Mouse (Mus musculus): ENCODE measurements around the gene Tomm6. TPM values are rescaled to one million over a fixed set of nuclear protein-coding genes. Genes with fewer than 3 reads are reported as not detected.

Gene Tomm6
- total and polyA plus RNA-seq, 2 experiments from 2014 or later, result 158 to 343 TPM

DNA sequence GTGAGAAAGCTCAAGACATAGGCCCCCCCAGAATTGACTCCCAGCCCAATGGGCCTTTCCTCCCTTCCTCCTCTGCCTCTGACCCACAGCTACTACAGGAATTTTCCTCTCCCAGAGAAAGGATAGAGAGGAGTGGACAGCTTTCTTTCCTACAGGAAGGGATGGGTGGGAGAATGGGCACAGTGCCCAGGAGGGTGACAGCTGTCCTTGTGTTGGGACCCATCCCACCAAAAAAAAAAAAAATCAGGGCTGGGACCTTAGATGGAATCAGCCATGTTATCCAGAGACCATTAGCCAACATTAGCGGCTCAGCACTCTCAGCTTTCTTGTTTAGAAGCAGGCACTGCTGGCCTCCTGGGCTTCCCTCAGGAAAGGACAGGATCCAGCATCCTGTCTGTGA lies 18.0 kb upstream of the Tomm6 start:
- Histone ChIP-seq H3K4me1 (ENCODE audit: insufficient read depth, low read length) (no peaks in the 10 kb centered on the region), H3K9me3 (ENCODE audit: low read length) (no peaks in the 10 kb centered on the region), H3K27me3 (ENCODE audit: insufficient read depth, low read length) (no peaks in the 10 kb centered on the region), H3K27ac (no peak overlapping the region), H3K4me3 (ENCODE audit: low read length) (no peak overlapping the region), H3K9ac (replicated peaks; ENCODE audit: low read length) (no peak overlapping the region), H3K4me2 (ENCODE audit: low read depth, low read length) (no peak overlapping the region), H3K36me3 (ENCODE audit: insufficient read depth, low read length) (0 out of 2 replicates have a peak, but pooled peaks cover 5% of the 10 kb centered on the region)
- WGBS, result 52% methylated on average over 1 of the region's 1 CpGs
- DNase-seq (ENCODE audit: low spot score) (peak; percentile 23), ATAC-seq (no peak)
- TF ChIP-seq CTCF (IDR thresholded peaks at IDR 0.05; ENCODE audit: low read depth), result no peak

DNA sequence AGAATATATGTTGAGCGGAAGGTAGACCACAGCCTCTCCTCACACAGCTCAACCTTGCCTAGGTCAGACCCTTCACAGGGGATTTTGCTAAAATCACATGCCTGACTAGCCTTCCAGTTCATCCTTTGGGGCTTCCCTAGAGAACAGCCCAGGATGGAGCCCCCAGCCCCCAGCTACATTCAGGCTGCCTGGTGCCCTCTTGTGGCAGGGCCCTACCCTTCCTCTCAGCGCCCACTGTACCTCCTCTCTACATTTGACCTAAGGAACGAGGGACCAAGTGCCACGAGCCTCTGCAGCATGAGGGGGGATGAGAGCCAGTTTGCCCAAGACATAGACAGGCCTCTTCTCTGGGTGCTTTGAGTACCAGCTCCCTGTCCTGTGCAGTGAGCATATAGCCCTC lies 16.5 kb upstream of the Tomm6 start:
- no peaks in the 10 kb centered on the region for H3K9me3 ChIP-seq (ENCODE audit: low read length)
- H3K27me3 ChIP-seq (ENCODE audit: insufficient read depth, low read length), result no peaks in the 10 kb centered on the region
- H3K4me1 ChIP-seq (ENCODE audit: insufficient read depth, low read length), result no peaks in the 10 kb centered on the region
- H3K9ac ChIP-seq (replicated peaks; ENCODE audit: low read length), result no peak overlapping the region
- 75% methylated on average over 4 of the region's 4 CpGs for WGBS
- no peak overlapping the region for H3K4me3 ChIP-seq (ENCODE audit: low read length)
- ATAC-seq (no peak), DNase-seq (ENCODE audit: low spot score) (no peak)
- no peak overlapping the region for H3K4me2 ChIP-seq (ENCODE audit: low read depth, low read length)
- TF ChIP-seq CTCF (IDR thresholded peaks at IDR 0.05; ENCODE audit: low read depth), result no peak
- H3K36me3 ChIP-seq (ENCODE audit: insufficient read depth, low read length), result peaks cover 6% of the 10 kb centered on the region; the same call in 1 of the 2 replicates
- no peak overlapping the region for H3K27ac ChIP-seq

DNA sequence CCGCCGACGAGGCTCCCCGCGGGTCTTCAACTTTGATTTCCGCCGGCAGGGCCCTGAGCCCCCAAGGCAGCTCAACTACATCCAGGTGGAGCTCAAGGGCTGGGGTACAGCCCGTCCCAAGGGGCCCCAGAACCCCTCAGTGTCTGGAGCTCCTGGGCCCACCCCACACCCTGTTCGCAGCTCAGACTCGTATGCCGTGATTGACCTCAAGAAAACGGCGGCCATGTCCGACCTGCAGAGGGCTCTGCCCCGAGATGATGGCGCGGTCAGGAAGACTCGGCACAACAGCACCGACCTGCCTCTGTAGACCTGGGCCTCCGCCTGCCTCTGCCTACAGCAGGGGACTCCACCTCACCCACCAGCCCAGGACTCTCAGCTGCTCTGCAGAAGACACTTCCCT lies 15.4 kb upstream of the Tomm6 start:
- H3K27ac ChIP-seq, result no peak overlapping the region
- TF ChIP-seq CTCF (IDR thresholded peaks at IDR 0.05; ENCODE audit: low read depth), result no peak
- 37% methylated on average over 20 of the region's 20 CpGs for WGBS
- DNase-seq (ENCODE audit: low spot score) (no peak), ATAC-seq (no peak)
- no peak overlapping the region for H3K9ac ChIP-seq (replicated peaks; ENCODE audit: low read length)
- peaks cover 14% of the 10 kb centered on the region for H3K36me3 ChIP-seq (ENCODE audit: insufficient read depth, low read length)
- H3K9me3 ChIP-seq (ENCODE audit: low read length), result no peaks in the 10 kb centered on the region
- no peak overlapping the region for H3K4me3 ChIP-seq (ENCODE audit: low read length)
- no peaks in the 10 kb centered on the region for H3K4me1 ChIP-seq (ENCODE audit: insufficient read depth, low read length)
- H3K27me3 ChIP-seq (ENCODE audit: insufficient read depth, low read length), result no peaks in the 10 kb centered on the region
- H3K4me2 ChIP-seq (ENCODE audit: low read depth, low read length), result no peak overlapping the region

DNA sequence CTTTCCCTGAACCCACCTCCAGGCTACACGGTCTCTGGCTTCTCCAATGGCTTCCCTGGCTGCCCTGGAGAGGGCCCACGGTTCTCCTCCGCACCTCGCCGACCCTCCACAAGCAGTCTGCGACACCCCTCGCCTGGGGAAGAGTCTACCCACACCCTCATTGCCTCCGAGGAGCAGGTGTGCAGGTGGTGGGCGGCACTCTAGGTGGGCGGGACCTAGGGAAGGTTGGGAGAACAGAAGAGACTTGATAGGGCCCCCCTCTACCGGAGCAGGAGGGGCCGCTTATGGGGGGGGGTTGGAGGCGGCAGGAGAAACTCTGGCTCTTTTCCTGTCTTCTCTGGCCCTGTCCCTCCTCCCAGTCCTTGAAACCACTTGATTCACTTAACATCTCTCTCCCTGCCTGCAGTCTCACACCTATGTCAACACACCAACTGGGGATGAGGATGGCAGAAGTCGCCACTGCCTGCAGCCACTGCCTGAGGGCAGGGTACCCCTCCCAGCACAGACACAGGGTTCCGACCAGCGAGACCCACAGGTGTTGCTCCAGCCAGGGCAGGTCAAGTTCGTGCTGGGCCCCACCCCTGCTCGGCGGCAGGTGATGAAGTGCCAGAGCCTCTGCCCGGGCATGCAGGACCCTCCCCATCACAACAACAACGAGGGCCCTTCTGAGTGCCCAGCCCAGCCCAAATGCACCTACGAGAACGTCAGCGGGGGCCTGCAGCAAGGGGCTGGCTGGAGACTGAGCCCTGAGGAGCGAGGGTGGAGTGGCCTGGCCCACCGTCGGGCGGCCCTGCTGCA lies 14.6 kb upstream of the Tomm6 start:
- no peaks in the 10 kb centered on the region for H3K4me1 ChIP-seq (ENCODE audit: insufficient read depth, low read length)
- H3K4me3 ChIP-seq (ENCODE audit: low read length), result no peak overlapping the region
- no peak overlapping the region for H3K27ac ChIP-seq
- TF ChIP-seq CTCF (IDR thresholded peaks at IDR 0.05; ENCODE audit: low read depth), result no peak
- DNase-seq (ENCODE audit: low spot score) (no peak), ATAC-seq (no peak)
- peaks cover 14% of the 10 kb centered on the region for H3K36me3 ChIP-seq (ENCODE audit: insufficient read depth, low read length)
- no peak overlapping the region for H3K9ac ChIP-seq (replicated peaks; ENCODE audit: low read length)
- H3K4me2 ChIP-seq (ENCODE audit: low read depth, low read length), result no peak overlapping the region
- 50% methylated on average over 28 of the region's 28 CpGs for WGBS
- no peaks in the 10 kb centered on the region for H3K9me3 ChIP-seq (ENCODE audit: low read length)
- no peaks in the 10 kb centered on the region for H3K27me3 ChIP-seq (ENCODE audit: insufficient read depth, low read length)

DNA sequence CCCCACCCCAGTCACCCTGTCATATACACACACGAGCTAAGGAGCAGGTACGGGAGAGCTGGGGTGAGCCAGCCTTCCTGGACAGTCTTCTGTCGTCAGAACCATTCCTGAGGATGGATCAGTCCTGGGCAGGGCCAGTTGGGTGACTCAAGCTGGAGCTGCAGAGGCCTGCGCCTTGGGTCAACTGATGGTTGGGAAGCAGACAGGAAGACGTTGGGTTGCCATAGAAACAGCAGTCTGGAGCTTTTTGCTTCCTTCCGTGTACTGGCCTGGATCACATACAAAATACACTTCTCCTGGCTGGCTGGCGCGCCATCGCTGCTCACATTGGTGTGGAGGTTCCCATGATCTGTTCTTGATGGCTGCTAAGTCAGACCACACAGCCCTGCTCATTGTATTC lies 13.6 kb upstream of the Tomm6 start:
- WGBS, result 65% methylated on average over 9 of the region's 9 CpGs

DNA sequence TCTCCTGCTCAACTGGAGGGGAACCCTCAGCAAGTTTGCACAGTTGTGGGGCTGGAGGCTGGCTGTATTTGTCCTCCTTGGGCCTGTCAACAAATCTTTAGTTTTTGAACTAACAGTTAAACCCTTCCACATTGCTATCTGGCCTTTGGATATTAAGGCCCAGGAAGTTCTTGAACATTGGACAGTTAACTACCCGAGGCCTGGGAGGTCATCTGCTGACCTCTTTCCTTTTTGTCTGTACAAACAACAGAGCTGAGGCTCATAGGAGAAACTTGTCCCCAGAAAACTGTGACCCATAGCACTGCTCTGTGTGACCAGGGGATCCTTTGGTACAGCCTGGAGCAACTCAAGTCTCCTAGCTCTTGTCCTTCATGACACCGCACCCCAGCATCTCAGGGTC lies 10.9 kb upstream of the Tomm6 start:
- TF ChIP-seq CTCF (IDR thresholded peaks at IDR 0.05; ENCODE audit: low read depth), result no peak
- no peak overlapping the region for H3K4me3 ChIP-seq (ENCODE audit: low read length)
- no peak for DNase-seq (ENCODE audit: low spot score)
- no peak overlapping the region for H3K4me2 ChIP-seq (ENCODE audit: low read depth, low read length)
- peaks cover 14% of the 10 kb centered on the region for H3K36me3 ChIP-seq (ENCODE audit: insufficient read depth, low read length)
- no peaks in the 10 kb centered on the region for H3K9me3 ChIP-seq (ENCODE audit: low read length)
- ATAC-seq, result no peak
- H3K4me1 ChIP-seq (ENCODE audit: insufficient read depth, low read length), result 0 out of 2 replicates have a peak, but pooled peaks cover 3% of the 10 kb centered on the region
- WGBS, result 75% methylated on average over 2 of the region's 2 CpGs
- no peak overlapping the region for H3K9ac ChIP-seq (replicated peaks; ENCODE audit: low read length)
- H3K27me3 ChIP-seq (ENCODE audit: insufficient read depth, low read length), result no peaks in the 10 kb centered on the region
- no peak overlapping the region for H3K27ac ChIP-seq

More for the DNA sequence above, 13.6 kb upstream of the Tomm6 start:
- H3K4me2 ChIP-seq (ENCODE audit: low read depth, low read length), result no peak overlapping the region
- DNase-seq (ENCODE audit: low spot score) (peak; percentile 57), ATAC-seq (peak; percentile 50)
- H3K9ac ChIP-seq (replicated peaks; ENCODE audit: low read length), result no peak overlapping the region
- H3K4me3 ChIP-seq (ENCODE audit: low read length), result no peak overlapping the region
- no peaks in the 10 kb centered on the region for H3K4me1 ChIP-seq (ENCODE audit: insufficient read depth, low read length)
- H3K36me3 ChIP-seq (ENCODE audit: insufficient read depth, low read length), result peaks cover 14% of the 10 kb centered on the region
- no peaks in the 10 kb centered on the region for H3K27me3 ChIP-seq (ENCODE audit: insufficient read depth, low read length)
- H3K9me3 ChIP-seq (ENCODE audit: low read length), result no peaks in the 10 kb centered on the region
- no peak for TF ChIP-seq CTCF (IDR thresholded peaks at IDR 0.05; ENCODE audit: low read depth)
- H3K27ac ChIP-seq, result peak overlapping the region; percentile 58; the same call in 1 of the 2 replicates

DNA sequence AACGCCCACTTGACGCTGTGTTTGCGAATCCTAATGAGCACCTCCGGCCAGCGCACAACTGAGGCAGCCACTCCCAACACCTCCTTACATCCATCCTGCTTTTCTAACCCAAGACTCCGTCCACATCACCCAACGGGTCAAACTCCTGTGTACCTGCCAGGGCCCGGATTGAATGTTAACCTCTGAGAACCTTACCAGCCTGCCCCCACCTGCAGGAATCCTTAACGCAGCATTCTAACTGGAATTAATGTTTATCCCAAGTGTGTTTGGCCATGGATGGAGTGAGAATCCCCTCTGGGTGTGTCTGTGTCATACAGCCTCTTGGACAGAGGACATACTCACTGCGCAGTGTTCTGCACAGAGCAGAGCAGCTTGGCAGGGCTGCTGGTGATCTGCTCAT lies 10.0 kb upstream of the Tomm6 start:
- ATAC-seq (no peak), DNase-seq (ENCODE audit: low spot score) (no peak)
- no peaks in the 10 kb centered on the region for H3K9me3 ChIP-seq (ENCODE audit: low read length)
- no peak overlapping the region for H3K27ac ChIP-seq
- H3K36me3 ChIP-seq (ENCODE audit: insufficient read depth, low read length), result peaks cover 14% of the 10 kb centered on the region
- H3K9ac ChIP-seq (replicated peaks; ENCODE audit: low read length), result no peak overlapping the region
- H3K4me1 ChIP-seq (ENCODE audit: insufficient read depth, low read length), result 0 out of 2 replicates have a peak, but pooled peaks cover 7% of the 10 kb centered on the region
- no peak overlapping the region for H3K4me3 ChIP-seq (ENCODE audit: low read length)
- no peak for TF ChIP-seq CTCF (IDR thresholded peaks at IDR 0.05; ENCODE audit: low read depth)
- no peaks in the 10 kb centered on the region for H3K27me3 ChIP-seq (ENCODE audit: insufficient read depth, low read length)
- 85% methylated on average over 10 of the region's 10 CpGs for WGBS
- H3K4me2 ChIP-seq (ENCODE audit: low read depth, low read length), result no peak overlapping the region

Data from hindbrain, postnatal 0 days (tissue).